Mouse (Mus musculus) mesoderm, embryonic 11.5 days (tissue): ENCODE measurements around the gene Gm45713.
A peak's percentile ranks its signal among the peaks of the same experiment; 100 is the strongest.
"Not testable (repeated sequence)": the region's sequence is repeated elsewhere in the genome, so short reads cannot be mapped to it uniquely, and the experiment has no call there.

Source experiments
- DNase-seq: peaks from one replicate; pipeline ENCODE4 v3.0.0-alpha.2; 2012; ENCODE audit warnings: low read depth, low spot score

The Gm45713 gene

GRCm38 (mm10) chr7:45124224-45125143, 11.5 kb downstream of the Gm45713 start, which contains the start of gene Rps11:
Gene Rps11 (minus strand): TSS chr7:45124439.
- DNase-seq, result peak; percentile 100

GRCm38 (mm10) chr7:45123186-45123570, 12.9 kb downstream of the Gm45713 start:
- no peak for DNase-seq

DNA sequence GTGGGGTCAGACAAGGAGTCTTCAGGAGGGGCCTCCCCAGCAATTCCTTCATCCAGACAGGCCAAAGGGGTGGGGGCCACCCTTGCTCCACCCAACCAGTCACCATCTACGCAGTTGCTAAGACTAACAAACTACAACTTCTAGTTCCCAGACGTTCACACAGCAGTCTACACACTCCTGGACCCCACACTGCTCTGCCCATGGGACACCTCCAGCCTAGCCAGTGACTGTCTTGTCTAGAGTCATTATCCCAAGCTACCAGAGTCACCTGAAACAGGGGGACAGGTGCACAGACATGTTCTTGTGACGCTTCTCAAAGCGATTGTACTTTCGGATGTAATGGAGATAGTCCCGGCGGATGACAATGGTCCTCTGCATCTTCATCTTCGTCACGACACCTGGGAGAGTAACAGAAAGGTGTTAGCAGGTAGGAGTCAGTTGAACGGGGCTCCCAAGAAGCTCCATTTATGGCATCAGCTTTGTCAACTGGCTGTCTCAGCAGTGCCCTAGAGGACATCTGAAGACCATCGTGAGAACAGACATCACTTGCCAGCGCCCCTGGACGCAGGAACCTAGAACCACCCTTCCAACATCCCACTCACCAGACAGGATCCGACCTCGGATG, 13.4 kb downstream of the Gm45713 start:
- no peak for DNase-seq

DNA sequence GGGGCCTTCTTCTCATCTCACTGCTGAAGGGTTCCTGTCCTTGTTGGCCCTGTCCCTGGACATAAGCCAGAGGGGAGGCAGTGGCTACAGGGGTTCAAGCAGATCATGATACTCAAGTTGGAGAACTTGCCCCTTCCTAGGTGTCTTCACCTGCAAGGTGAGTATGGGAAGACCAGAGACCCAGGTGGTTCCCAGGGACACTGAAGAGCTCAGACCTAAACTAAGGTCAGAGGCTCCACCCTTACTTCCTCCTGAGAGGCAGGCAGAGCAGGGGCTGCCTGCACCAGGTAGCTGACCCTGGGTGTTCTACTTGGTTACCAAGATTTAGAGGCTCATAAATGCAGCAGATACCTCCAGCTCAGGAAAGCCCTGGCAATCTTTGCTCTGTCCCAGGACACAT, 14.1 kb downstream of the Gm45713 start:
- DNase-seq, result no peak

DNA sequence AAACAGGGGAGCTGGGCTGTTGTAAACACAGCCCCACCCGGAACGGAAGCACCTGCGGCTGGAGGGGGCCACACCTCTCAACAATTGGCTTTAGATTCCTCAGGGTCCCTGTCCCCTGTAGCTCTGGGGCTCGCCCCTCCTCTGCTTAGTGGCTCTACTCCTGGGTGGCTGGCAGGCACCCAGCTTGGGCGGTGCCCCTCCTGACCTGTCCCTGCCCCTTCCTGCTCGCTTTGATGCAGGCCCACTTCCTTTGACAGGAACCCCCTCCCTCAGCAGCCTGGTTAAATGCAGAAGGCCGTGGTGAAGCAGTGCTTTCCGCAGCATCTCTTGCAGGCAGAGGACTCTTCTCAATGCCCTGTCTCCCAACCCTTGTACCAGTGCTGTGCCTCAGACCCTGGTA, 14.6 kb downstream of the Gm45713 start:
- DNase-seq, result no peak

- DNase-seq, result no peak
These were observed 16.0 kb downstream of the Gm45713 start for GRCm38 (mm10) chr7:45119780-45120709.

GRCm38 (mm10) chr7:45118336-45118735, 17.7 kb downstream of the Gm45713 start:
- no peak for DNase-seq

DNA sequence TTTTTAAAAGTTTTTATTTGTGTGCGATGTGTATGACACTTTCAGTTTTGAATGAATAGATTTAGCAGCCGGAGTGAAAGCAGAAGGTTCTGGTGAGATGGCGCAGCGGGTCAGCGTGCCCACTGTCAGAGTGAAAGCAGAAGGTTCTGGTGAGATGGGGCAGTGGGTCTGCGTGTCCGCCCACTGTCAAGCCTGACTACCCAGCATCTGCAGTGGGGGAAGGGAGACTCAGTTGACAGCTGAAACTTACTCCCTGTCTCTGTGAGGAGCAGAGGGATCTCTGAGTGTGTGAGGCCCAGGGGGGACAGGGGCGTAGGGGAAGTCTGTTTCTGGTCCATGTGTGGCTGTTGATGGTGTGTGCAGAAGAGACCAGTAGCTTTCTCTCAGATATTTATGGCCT, 18.5 kb downstream of the Gm45713 start:
- DNase-seq, result no peak

GRCm38 (mm10) chr7:45113476-45113875, 22.6 kb downstream of the Gm45713 start:
- DNase-seq, result no peak

- DNase-seq, result no peak
These were observed 23.5 kb downstream of the Gm45713 start for GRCm38 (mm10) chr7:45112529-45112928.

DNA sequence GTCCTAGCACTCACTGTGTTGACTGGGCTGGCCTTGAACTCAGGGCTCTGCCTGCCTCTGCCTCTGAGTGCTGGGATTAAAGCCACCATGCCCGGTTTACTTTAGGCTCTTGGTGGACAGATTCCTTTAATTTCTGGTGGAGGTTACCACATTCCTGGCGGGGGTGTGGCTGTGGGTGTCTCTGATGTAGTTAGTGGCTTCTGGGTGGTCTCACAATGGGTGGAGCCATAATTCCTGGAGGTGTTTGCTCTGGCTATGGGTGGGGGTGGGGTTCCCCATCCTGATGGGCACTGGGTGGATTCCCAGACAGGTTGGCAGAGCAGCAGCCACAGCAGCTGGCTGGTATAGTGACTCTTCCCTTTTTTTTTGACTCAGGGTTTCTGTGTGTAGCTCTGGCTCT, 24.1 kb downstream of the Gm45713 start:
- DNase-seq, result no peak

DNA sequence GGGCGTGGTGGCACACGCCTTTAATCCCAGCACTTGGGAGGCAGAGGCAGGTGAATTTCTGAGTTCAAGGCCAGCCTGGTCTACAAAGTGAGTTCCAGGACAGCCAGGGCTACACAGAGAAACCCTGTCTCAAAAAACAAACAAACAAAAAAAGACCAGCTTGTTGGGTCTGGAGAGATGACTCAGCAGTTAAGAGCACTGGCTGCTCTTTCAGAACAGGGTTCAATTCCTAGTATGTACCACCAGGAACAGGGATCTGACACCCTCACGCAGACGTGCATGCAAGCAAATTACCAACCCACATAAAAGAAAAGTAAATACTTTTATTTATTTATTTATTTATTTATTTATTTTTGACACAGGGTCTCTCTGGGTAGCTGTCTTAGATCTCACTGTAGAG, 25.9 kb downstream of the Gm45713 start:
- not testable (repeated sequence) for DNase-seq

DNA sequence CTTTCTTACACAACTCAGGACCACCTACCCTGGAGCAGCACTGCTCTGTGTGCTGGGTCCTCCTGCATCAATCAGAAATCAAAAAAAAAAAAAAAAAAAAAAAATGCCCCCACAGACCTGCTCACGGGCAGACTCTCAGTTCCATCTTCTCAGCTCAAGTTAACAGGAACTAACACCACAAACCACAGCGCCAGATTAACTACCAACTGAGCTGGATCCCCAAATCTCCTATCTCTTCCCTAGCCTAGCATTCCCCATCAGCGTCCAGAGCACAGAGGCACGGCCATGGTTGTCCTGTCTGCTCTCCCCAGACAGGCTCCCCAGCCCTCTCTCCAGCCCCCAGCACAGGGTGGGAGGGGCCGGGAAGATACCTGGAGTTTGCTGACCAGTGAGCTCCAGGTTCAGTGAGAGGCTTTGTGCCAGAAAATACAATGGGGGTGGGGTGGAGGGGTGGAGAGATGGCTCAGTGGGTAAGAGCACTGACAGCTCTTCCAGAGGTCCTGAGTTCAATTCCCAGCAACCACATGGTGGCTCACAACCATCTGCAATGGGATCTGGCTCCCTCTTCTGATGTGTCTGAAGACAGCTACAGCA, 28.9 kb downstream of the Gm45713 start:
- no peak for DNase-seq

GRCm38 (mm10) chr7:45106441-45106840, 29.6 kb downstream of the Gm45713 start:
- no peak for DNase-seq

DNA sequence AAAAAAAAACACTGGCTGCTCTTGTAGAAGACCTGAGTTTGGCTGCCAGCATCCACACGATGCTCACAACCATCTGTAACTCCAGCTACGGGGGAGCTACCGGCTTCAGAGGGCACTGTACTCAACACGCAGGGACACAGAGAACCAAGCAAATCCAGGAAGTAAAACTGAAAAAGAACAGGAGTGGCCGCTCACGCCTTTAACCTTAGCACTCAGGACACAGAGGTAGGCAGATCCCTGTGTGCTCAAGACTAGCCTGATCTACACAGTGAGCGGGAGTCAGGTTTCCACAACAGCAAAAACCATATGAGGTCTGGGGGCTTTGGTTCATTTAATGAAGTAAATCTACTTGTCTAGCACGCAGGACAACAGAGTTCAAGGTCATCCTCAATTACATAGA, 30.5 kb downstream of the Gm45713 start:
- DNase-seq, result no peak

- DNase-seq, result no peak
These were observed 31.1 kb downstream of the Gm45713 start for GRCm38 (mm10) chr7:45104941-45105340.

DNA sequence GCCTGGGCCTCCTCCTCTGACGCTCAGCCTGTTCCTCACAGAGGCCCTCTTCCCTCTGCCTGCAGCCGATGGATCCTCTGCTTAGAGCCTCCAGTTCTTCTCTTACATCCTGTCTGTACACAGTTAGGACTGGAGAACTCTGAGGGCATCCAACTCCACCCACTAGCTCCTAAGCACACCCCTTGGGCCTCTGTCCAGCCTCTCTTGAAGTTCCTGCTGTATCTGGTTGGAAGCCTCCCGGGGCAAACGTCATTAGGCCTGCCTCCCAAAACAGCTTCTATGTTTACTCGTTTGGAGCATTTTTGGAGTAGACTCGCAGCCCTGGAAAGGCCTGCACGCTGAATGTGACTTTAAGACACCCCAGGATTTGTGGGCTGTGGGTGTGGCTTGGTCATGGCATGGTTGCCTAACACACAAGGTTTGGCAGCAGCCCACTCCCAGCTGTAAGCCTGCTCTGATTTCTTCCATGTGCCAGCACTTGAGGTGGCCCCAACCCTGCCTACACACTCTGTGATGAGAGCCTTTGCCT, 32.3 kb downstream of the Gm45713 start, which contains the start of gene Fcgrt:
Gene Fcgrt, minus strand, starts transcription at position 200 of the 529 bp plus-strand sequence.
- DNase-seq, result no peak

DNA sequence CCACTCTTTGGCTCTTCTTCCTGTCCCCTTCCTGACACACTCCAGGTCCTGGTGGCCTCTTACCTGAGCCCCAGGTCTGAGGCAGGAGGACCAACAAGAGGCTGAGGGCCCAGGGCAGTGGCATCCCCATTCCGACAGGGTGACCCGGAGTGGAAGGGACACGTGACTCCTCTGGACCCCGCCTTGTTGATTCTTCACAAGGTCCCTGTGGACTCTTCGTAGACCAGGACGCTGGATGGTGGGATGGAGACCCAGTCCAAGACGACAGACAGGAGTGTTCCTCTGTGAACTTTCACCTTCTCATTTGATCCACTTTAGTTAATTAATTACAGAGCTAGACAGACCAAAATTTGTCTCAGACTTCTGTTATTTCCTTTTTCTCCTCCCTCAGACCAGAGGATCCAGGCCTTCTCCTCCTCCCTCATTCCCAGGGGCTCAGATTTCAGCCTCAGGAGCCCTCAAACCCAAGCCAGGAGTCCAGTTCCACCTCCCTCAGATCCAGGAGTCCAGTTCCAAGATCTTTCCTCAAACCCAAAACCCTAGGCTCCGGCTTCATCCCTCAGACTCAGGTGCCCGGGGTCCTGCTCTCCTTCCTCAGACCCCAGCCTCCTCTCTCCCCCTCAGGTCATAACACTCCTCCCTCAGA, 33.0 kb downstream of the Gm45713 start:
- DNase-seq, result no peak

DNA sequence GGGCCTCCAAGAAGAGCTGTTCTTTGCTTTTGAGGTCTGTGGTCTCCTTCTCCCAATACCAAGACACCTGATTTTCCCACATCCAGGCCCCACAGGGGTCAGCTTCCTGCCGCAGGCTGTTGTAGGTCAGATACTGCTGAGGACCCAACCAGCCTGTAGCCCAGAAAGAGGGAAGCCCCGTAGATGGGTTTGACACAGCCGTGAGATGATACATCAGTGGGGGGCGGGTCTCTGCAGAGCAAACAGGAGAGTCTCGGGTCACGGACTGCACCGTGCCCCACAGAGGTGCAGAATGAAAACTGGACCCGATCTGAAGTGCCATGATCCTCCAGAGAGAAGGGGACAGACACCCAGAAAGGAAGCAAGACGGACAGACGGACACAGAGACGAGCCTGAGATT, 33.6 kb downstream of the Gm45713 start:
- DNase-seq, result no peak

DNA sequence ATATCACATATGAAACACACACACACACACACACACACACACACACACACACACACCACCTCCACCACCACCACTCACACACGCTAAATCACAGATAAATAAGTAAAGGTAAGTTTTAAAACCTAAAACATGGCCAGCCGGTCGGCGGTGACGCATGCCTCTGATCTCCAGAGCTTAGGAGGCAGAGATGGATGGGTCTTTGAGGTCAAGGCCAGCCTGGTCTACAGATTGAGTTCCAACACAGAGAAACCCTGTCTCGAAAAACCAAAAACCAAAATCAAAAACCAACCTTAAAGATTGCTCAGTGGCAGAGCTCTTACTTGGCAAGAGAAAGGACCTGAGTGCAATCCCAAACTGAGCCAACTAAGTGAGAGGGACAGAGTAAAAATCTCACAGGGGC, 36.0 kb downstream of the Gm45713 start:
- DNase-seq, result no peak
